Mouse (Mus musculus) cortical plate, adult 2 months (tissue): ENCODE results near the gene Cyb5d1. TPM values are rescaled to one million over a fixed set of nuclear protein-coding genes. Genes with fewer than 3 reads are reported as not detected.

Source experiments
- H3K27ac ChIP-seq: fragments of 200-500 bp; 2 replicates; pipeline ENCODE4 v1.5.1; 2012; ENCODE audit warnings: low read length, control low read depth, inconsistent platforms; ENCODE audit not compliant: insufficient read depth
- H3K4me1 ChIP-seq: fragments of 200-500 bp; 2 replicates; pipeline ENCODE4 v1.6.1; 2011; ENCODE audit warnings: low read length; ENCODE audit not compliant: control insufficient read depth, insufficient read depth
- H3K4me3 ChIP-seq: fragments of 200-500 bp; 2 replicates; pipeline ENCODE4 v1.5.1; 2011; ENCODE audit warnings: mild to moderate bottlenecking, low read length, control low read depth; ENCODE audit not compliant: insufficient read depth
- CTCF ChIP-seq: fragments of 200-500 bp; IDR thresholded peaks from 2 replicates; pipeline ENCODE4 v1.5.1; 2011; ENCODE audit warnings: mild to moderate bottlenecking, control low read depth, low read length; ENCODE audit not compliant: insufficient read depth; ENCODE audit errors: extremely low read depth
- POLR2A ChIP-seq: fragments of 200-500 bp; IDR thresholded peaks from 2 replicates; pipeline ENCODE4 v1.6.1; 2011; ENCODE audit warnings: mild to moderate bottlenecking, low read length, control low read depth; ENCODE audit not compliant: insufficient read depth; ENCODE audit errors: extremely low read depth
- polyA plus RNA-seq: library from polyadenylated mRNA; depleted of rRNA; stranded (reverse); fragments of >200 nt; gene quantifications from 2 replicates; pipeline ENCODE4 v1.2.3, GENCODE M21; 2012

Gene Cyb5d1
- polyA plus RNA-seq, 1 experiment, result 35.6 TPM

GRCm38 (mm10) chr11:69382478-69383105 is 12.8 kb downstream of the Cyb5d1 start:
- Histone ChIP-seq H3K4me1 (no peaks in the 10 kb centered on the region), H3K4me3 (no peak overlapping the region), H3K27ac (no peak overlapping the region)
- TF ChIP-seq CTCF (no peak), POLR2A (no peak)

- Histone ChIP-seq H3K4me1 (no peaks in the 10 kb centered on the region), H3K4me3 (no peak overlapping the region), H3K27ac (no peak overlapping the region)
- no peak for TF ChIP-seq CTCF
- TF ChIP-seq POLR2A, result no peak
Observed at GRCm38 (mm10) chr11:69381356-69381755, 14.1 kb downstream of the Cyb5d1 start.

DNA sequence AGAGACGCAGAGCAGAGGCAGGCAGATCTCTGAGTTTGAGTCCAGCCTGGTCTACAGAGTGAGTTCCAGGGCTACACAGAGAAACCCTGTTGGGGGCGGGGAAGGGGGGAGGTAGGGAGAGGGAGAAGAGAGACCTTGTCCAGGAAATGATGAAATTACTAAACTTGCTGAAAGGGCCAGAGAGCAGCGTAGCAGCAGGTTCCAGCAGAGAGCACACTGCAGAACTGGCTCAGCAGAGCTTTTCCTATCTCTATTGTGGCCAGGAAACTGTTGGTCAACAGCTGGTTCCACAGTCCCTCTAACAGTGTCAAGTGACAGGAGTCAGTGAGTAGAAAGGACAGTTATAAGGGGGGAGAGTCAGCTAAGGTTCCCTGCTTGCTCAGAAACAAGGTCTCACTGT is 15.8 kb downstream of the Cyb5d1 start:
- no peak overlapping the region for H3K4me3 ChIP-seq
- no peak overlapping the region for H3K27ac ChIP-seq
- no peak for TF ChIP-seq CTCF
- TF ChIP-seq POLR2A, result no peak
- H3K4me1 ChIP-seq, result no peaks in the 10 kb centered on the region

- no peak overlapping the region for H3K27ac ChIP-seq
- no peak overlapping the region for H3K4me3 ChIP-seq
- H3K4me1 ChIP-seq, result no peaks in the 10 kb centered on the region
- TF ChIP-seq POLR2A (no peak), CTCF (no peak)
Observed at GRCm38 (mm10) chr11:69377766-69378165, 17.7 kb downstream of the Cyb5d1 start.

DNA sequence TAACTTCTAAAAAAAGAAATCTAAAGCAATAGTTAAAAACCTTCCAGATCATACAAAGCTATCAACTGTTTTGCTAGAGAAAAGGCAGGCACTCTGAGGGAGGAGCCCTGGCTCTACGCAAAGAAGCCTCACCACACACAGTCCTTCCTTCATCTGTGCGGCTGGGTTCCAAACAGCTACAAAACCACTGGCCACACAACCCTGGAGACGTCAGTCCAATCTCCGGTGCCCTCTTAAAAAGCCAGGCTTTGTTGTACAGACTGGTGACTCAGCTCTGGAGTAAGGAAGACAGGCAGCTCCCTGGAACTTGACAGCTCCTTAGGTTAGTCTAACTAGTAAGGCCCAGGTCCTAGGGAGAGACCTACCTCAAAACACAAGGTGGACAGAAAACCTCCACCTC is 19.8 kb downstream of the Cyb5d1 start:
- H3K4me1 ChIP-seq, result peaks cover 3% of the 10 kb centered on the region
- H3K27ac ChIP-seq, result no peak overlapping the region
- no peak overlapping the region for H3K4me3 ChIP-seq
- no peak for TF ChIP-seq CTCF
- TF ChIP-seq POLR2A, result no peak

DNA sequence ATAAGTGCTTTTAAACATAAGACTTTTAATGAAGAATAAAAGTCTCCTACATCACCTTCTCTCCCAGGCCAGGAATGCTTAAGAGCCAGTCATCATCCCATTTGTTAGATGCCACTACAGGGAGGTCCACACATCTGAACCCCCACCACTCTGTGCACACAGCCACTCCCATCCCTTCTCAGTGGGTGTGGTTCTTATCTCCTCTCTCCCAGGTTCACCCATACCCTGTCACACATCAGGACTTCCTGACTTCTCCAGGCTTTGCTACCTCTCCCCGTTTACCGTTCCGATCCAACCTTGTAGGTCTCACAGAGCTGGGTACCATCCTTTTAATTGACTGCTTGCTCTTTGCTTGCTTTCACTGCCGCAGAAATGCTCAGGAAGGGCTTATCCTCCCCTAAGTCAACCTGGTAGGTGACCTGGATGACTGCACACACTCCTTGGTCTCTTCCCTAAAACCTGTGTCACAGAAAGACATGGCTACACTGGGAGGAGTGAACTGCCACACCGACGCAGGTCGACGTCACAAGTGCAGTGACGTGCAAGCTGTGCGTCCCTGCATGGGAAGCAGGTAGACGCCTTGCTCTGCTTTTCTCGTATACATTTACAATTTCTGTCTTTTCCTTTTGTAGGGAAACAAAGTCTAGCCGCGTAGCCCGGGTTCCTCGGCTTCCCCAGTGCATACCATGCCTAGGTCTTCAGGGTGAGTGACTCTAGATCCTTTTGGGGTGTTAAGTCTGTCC is 22.0 kb downstream of the Cyb5d1 start:
- Histone ChIP-seq H3K27ac (no peak overlapping the region), H3K4me3 (no peak overlapping the region)
- no peak for TF ChIP-seq POLR2A
- TF ChIP-seq CTCF, result no peak

GRCm38 (mm10) chr11:69372780-69373170 is 22.7 kb downstream of the Cyb5d1 start:
- TF ChIP-seq POLR2A, result no peak
- peak; percentile 21; the same call in 1 of the 2 replicates for TF ChIP-seq CTCF
- H3K27ac ChIP-seq, result no peak overlapping the region
- H3K4me1 ChIP-seq, result peaks cover 3% of the 10 kb centered on the region
- H3K4me3 ChIP-seq, result no peak overlapping the region

More for the DNA sequence above, 22.0 kb downstream of the Cyb5d1 start:
- peaks cover 3% of the 10 kb centered on the region for H3K4me1 ChIP-seq

GRCm38 (mm10) chr11:69372056-69372779 is 23.2 kb downstream of the Cyb5d1 start:
- Histone ChIP-seq H3K4me3 (no peak overlapping the region), H3K4me1 (peaks cover 3% of the 10 kb centered on the region), H3K27ac (no peak overlapping the region)
- no peak for TF ChIP-seq CTCF
- no peak for TF ChIP-seq POLR2A

GRCm38 (mm10) chr11:69371601-69372000 is 23.8 kb downstream of the Cyb5d1 start:
- H3K27ac ChIP-seq, result no peak overlapping the region
- TF ChIP-seq CTCF (no peak), POLR2A (no peak)
- H3K4me1 ChIP-seq, result peaks cover 3% of the 10 kb centered on the region
- H3K4me3 ChIP-seq, result no peak overlapping the region
